Mouse (Mus musculus) neural tube, embryonic 15.5 days (tissue): ENCODE measurements at regions not wholly inside any gene's neighbourhood (a gene's known extent, or its start where the extent isn't known, plus 50 kb on each side); places are given as distances from the start of the nearest gene placed in this dataset.

ENCODE experiments used
- ATAC-seq: fragments of 200-750 bp; cut with Nextera tagmentation; 2 replicates; pipeline ENCODE4 v1.8.0; 2017; ENCODE audit warnings: mild to moderate bottlenecking, moderate TSS enrichment, moderate library complexity; ENCODE audit not compliant: low FRiP score
- H3K27ac ChIP-seq: fragments of 300-500 bp; sonication (generic); replicated peaks from 2 replicates; pipeline ENCODE4 v1.5.1; 2015; ENCODE audit warnings: mild to moderate bottlenecking, inconsistent platforms
- H3K27me3 ChIP-seq: fragments of 300-500 bp; sonication (generic); replicated peaks from 2 replicates; pipeline ENCODE4 v1.6.1; 2015; ENCODE audit warnings: inconsistent platforms
- H3K36me3 ChIP-seq: fragments of 300-500 bp; sonication (generic); 2 replicates; pipeline ENCODE4 v1.6.1; 2015; ENCODE audit warnings: inconsistent platforms
- H3K4me1 ChIP-seq: fragments of 300-500 bp; sonication (generic); 2 replicates; pipeline ENCODE4 v1.6.1; 2015; ENCODE audit warnings: inconsistent platforms
- H3K4me2 ChIP-seq: fragments of 300-500 bp; sonication (generic); 2 replicates; pipeline ENCODE4 v1.6.1; 2015; ENCODE audit warnings: inconsistent platforms, mild to moderate bottlenecking, moderate library complexity
- H3K4me3 ChIP-seq: fragments of 300-500 bp; sonication (generic); replicated peaks from 2 replicates; pipeline ENCODE4 v1.5.1; 2015; ENCODE audit warnings: mild to moderate bottlenecking, inconsistent platforms
- H3K9ac ChIP-seq: fragments of 300-500 bp; sonication (generic); replicated peaks from 2 replicates; pipeline ENCODE4 v1.6.1; 2015; ENCODE audit warnings: mild to moderate bottlenecking, inconsistent platforms
- H3K9me3 ChIP-seq: fragments of 300-500 bp; sonication (generic); replicated peaks from 2 replicates; pipeline ENCODE4 v1.6.1; 2016; ENCODE audit warnings: inconsistent platforms
- WGBS: fragments of 180-500 bp; shearing (Covaris S2); methylation state at CpG from one replicate; pipeline ENCODE4 v1.1.7; 2015; ENCODE audit warnings: mixed read lengths; 5-methylcytosine and 5-hydroxymethylcytosine counted together

- Histone ChIP-seq H3K9me3 (no peaks in the 10 kb centered on the region), H3K9ac (no peak overlapping the region), H3K4me3 (no peak overlapping the region), H3K4me2 (no peak overlapping the region), H3K36me3 (no peaks in the 10 kb centered on the region), H3K27ac (no peak overlapping the region), H3K4me1 (no peaks in the 10 kb centered on the region), H3K27me3 (no peaks in the 10 kb centered on the region)
- ATAC-seq, result no peak
Measured at GRCm38 (mm10) chr15:69632306-69632705, 3131.6 kb upstream of the Lrrc6 start.

- Histone ChIP-seq H3K9me3 (no peaks in the 10 kb centered on the region), H3K36me3 (no peaks in the 10 kb centered on the region), H3K27ac (no peak overlapping the region), H3K4me2 (no peak overlapping the region), H3K4me1 (no peaks in the 10 kb centered on the region), H3K4me3 (no peak overlapping the region), H3K27me3 (no peaks in the 10 kb centered on the region), H3K9ac (no peak overlapping the region)
- no peak for ATAC-seq
- WGBS, result 88% methylated on average over 2 of the region's 2 CpGs
Measured at GRCm38 (mm10) chr15:69617998-69618397, 3117.3 kb upstream of the Lrrc6 start.

- no peak overlapping the region for H3K4me3 ChIP-seq
- no peaks in the 10 kb centered on the region for H3K27me3 ChIP-seq
- H3K27ac ChIP-seq, result no peak overlapping the region
- H3K9ac ChIP-seq, result no peak overlapping the region
- 85% methylated on average over 3 of the region's 3 CpGs for WGBS
- H3K4me1 ChIP-seq, result no peaks in the 10 kb centered on the region
- ATAC-seq, result no peak
- no peak overlapping the region for H3K4me2 ChIP-seq
- no peaks in the 10 kb centered on the region; the same call in 1 of the 2 replicates for H3K9me3 ChIP-seq
- H3K36me3 ChIP-seq, result no peaks in the 10 kb centered on the region
Measured at GRCm38 (mm10) chr15:69614048-69614447, 3113.3 kb upstream of the Lrrc6 start.

- no peak for ATAC-seq
- WGBS, result 13% methylated on average over 4 of the region's 4 CpGs
- no peaks in the 10 kb centered on the region for H3K9me3 ChIP-seq
- H3K4me2 ChIP-seq, result no peak overlapping the region
- H3K9ac ChIP-seq, result no peak overlapping the region
- no peaks in the 10 kb centered on the region for H3K27me3 ChIP-seq
- H3K36me3 ChIP-seq, result no peaks in the 10 kb centered on the region
- no peak overlapping the region for H3K27ac ChIP-seq
- 0 out of 2 replicates have a peak, but pooled peaks cover 2% of the 10 kb centered on the region for H3K4me1 ChIP-seq
- no peak overlapping the region for H3K4me3 ChIP-seq
Measured at GRCm38 (mm10) chr15:69591219-69592006, 3090.7 kb upstream of the Lrrc6 start.

GRCm38 (mm10) chr15:69588084-69588483 lies 3087.4 kb upstream of the Lrrc6 start:
- Histone ChIP-seq H3K4me1 (0 out of 2 replicates have a peak, but pooled peaks cover 2% of the 10 kb centered on the region), H3K9ac (no peak overlapping the region), H3K4me2 (no peak overlapping the region), H3K27ac (no peak overlapping the region), H3K4me3 (no peak overlapping the region), H3K36me3 (no peaks in the 10 kb centered on the region), H3K9me3 (no peaks in the 10 kb centered on the region), H3K27me3 (no peaks in the 10 kb centered on the region)
- ATAC-seq, result no peak
- WGBS, result 29% methylated on average over 5 of the region's 5 CpGs

- no peak overlapping the region for H3K9ac ChIP-seq
- peaks cover 5% of the 10 kb centered on the region; the same call in 1 of the 2 replicates for H3K4me1 ChIP-seq
- ATAC-seq, result no peak
- H3K27ac ChIP-seq, result no peak overlapping the region
- no peaks in the 10 kb centered on the region for H3K27me3 ChIP-seq
- no peak overlapping the region for H3K4me2 ChIP-seq
- H3K36me3 ChIP-seq, result no peaks in the 10 kb centered on the region
- no peaks in the 10 kb centered on the region for H3K9me3 ChIP-seq
- H3K4me3 ChIP-seq, result no peak overlapping the region
- WGBS, result 31% methylated on average over 2 of the region's 2 CpGs
Measured at GRCm38 (mm10) chr15:69576742-69577141, 3076.0 kb upstream of the Lrrc6 start.

- ATAC-seq, result peak; percentile 66; the same call in 1 of the 2 replicates
Measured at GRCm38 (mm10) chr15:69575611-69576153, 3075.0 kb upstream of the Lrrc6 start.

GRCm38 (mm10) chr15:69554171-69554570 lies 3053.5 kb upstream of the Lrrc6 start:
- 91% methylated on average over 3 of the region's 3 CpGs for WGBS
- Histone ChIP-seq H3K9me3 (no peaks in the 10 kb centered on the region), H3K27me3 (no peaks in the 10 kb centered on the region), H3K36me3 (no peaks in the 10 kb centered on the region), H3K9ac (no peak overlapping the region), H3K27ac (no peak overlapping the region), H3K4me3 (no peak overlapping the region), H3K4me2 (no peak overlapping the region), H3K4me1 (peaks cover 4% of the 10 kb centered on the region; the same call in 1 of the 2 replicates)
- no peak for ATAC-seq

More at GRCm38 (mm10) chr15:69575611-69576153, 3075.0 kb upstream of the Lrrc6 start:
- no peaks in the 10 kb centered on the region for H3K9me3 ChIP-seq
- peak overlapping the region; percentile 45; the same call in 1 of the 2 replicates for H3K27ac ChIP-seq
- no peaks in the 10 kb centered on the region for H3K36me3 ChIP-seq
- 16% methylated on average over 4 of the region's 4 CpGs for WGBS
- no peak overlapping the region for H3K9ac ChIP-seq
- H3K4me3 ChIP-seq, result no peak overlapping the region
- H3K27me3 ChIP-seq, result no peaks in the 10 kb centered on the region
- H3K4me1 ChIP-seq, result peaks cover 5% of the 10 kb centered on the region; the same call in 1 of the 2 replicates
- no peak overlapping the region for H3K4me2 ChIP-seq

- Histone ChIP-seq H3K27me3 (no peaks in the 10 kb centered on the region), H3K4me3 (no peak overlapping the region), H3K36me3 (no peaks in the 10 kb centered on the region), H3K9me3 (no peaks in the 10 kb centered on the region), H3K9ac (no peak overlapping the region), H3K27ac (no peak overlapping the region), H3K4me2 (no peak overlapping the region), H3K4me1 (peaks cover 4% of the 10 kb centered on the region; the same call in 1 of the 2 replicates)
- no peak for ATAC-seq
- WGBS, result 88% methylated on average over 5 of the region's 5 CpGs
Measured at GRCm38 (mm10) chr15:69552062-69552628, 3051.4 kb upstream of the Lrrc6 start.

GRCm38 (mm10) chr15:69551012-69551411 lies 3050.3 kb upstream of the Lrrc6 start:
- Histone ChIP-seq H3K36me3 (no peaks in the 10 kb centered on the region), H3K27ac (no peak overlapping the region), H3K4me1 (peaks cover 4% of the 10 kb centered on the region; the same call in 1 of the 2 replicates), H3K9me3 (no peaks in the 10 kb centered on the region), H3K9ac (no peak overlapping the region), H3K4me3 (no peak overlapping the region), H3K27me3 (no peaks in the 10 kb centered on the region), H3K4me2 (no peak overlapping the region)
- ATAC-seq, result no peak
- WGBS, result 86% methylated on average over 1 of the region's 1 CpGs

GRCm38 (mm10) chr15:69526441-69527094 lies 3025.9 kb upstream of the Lrrc6 start:
- Histone ChIP-seq H3K4me3 (no peak overlapping the region), H3K9ac (no peak overlapping the region), H3K36me3 (no peaks in the 10 kb centered on the region), H3K27ac (no peak overlapping the region), H3K4me2 (no peak overlapping the region), H3K27me3 (no peaks in the 10 kb centered on the region), H3K9me3 (no peaks in the 10 kb centered on the region), H3K4me1 (no peaks in the 10 kb centered on the region)
- ATAC-seq, result no peak
- 61% methylated on average over 6 of the region's 6 CpGs for WGBS
